Mouse (Mus musculus) frontal cortex, postnatal 10 days (tissue): ENCODE data around the gene Chrna9.
A peak's percentile ranks its signal among the peaks of the same experiment; 100 is the strongest.

ENCODE experiments used
- DNase-seq, 2 experiments: peaks; one replicate each; pipeline ENCODE4 v3.0.0; 2022; ENCODE audit warnings: low spot score in 2 of 2, mixed read lengths in 1 of 2

Gene Chrna9

DNA sequence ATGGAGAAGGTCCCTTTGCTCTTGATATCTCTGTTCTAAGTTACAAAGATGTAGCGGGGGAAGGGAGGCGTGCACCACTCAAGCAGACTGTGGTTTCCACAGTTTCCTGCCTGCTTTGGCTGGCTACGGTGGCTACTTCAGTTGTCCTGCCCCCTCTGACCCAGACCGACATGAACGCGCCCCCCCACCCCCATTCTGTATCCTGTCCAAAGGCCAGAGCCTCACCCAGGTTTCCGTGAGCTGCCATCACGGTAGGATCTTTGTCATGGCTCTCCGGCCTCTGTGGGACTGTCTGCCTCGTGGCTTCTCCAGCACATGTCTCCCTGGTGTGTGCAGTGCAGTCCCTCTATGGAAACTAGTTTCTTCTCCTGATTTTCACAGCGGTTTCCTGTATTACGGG lies 15.4 kb upstream of the Chrna9 start:
- DNase-seq = no peak

DNA sequence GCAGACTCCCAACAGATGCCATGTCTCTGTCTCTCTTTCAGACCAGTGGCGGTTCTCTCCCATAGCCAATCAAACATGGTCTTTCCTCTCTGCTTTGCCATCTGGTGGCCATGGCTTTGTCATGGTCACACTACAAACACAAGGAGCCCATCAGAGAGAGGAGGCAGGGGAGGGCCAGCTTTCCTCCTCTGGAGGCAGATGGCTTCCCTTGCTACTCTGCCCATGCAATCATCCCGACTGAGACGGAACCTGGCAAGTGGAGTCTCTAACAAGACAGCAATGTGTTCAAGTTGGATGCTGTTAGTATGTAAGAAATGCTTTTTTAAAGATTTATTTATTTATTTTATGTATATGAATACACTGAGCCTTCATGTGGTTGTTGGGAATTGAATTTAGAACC lies 14.8 kb upstream of the Chrna9 start:
- no peak for DNase-seq

DNA sequence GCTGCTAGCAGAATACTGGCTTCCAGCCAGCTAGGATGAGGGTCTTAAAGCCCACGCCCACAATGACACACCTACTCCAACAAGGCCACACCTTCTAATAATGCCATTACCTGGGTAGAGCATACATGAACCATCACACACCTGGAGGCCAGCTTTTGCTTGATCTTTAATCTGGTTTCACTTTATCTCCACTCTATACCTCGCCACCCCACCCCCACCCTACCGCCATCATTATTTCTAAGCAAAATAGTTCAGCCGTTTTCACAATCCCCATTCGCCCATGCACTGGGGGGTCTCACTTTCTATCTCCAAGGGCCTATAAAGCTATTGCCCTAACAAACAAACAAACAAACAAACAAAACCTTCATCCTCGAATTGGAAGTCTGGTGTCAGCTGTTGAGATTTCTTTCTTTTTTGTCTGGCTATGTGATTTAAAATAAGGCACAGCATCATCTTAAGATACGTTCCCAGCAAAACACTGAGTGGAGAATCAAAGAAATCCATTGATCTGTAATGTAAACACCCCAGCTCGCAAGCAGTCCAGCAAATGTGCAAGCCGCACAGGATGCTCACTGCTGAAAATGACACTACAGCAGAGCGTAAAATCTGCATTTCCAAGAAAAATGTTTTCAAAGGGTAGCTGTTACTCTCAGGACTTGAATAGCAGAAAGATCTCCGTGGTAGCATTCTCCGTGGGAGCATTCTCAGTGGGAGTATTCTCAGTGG lies 13.9 kb upstream of the Chrna9 start:
- DNase-seq = no peak

DNA sequence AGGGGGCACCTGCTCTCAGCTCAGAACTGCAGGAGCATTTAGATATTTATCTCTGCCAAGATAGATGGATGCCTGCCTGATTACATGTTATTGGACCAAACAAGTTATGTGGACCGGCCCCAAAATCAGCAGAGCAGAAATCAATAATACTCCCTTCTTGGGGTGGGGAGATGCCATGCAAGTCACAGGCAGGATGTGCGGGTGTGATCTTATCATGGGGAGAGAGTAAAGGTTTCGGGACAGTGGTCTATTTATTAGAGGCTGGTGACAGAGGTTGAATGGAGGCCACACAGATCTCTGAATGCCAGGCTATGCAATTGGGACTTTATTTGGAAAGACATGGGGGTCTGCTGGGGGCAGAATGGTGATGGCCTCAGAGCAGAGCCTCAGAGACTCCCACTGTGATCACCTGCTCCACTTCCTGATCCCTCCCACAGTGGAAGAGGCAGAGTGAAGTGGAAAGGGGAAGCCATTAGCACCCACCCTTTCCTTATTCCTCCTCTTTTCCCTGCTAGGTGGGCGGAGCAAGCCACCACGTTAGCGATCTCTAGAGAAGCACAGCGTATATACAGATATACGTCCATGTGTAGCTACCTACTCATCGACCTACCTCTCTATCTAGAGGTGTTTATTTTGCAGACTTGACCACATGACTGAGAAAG lies 13.1 kb upstream of the Chrna9 start:
- DNase-seq = no peak

DNA sequence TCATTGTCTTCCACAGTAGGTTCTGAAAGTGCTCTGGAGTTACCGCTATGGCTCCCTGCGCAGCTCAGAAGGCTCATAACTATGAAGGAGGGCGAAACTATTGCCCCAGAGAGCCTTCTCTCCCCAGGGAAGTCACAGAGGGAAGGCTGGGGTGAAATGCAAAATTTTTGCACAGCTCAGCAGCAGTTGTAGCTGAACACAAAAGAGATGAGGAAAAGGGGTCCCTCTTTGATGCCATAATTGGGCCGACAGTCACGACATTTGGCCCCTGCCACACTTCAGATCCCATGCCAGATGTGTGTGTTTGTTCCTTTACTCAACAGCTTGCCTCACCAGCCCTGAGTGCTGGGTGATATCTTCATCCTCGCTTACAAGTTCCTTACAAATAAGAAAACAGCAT lies 8.1 kb upstream of the Chrna9 start:
- no peak for DNase-seq

DNA sequence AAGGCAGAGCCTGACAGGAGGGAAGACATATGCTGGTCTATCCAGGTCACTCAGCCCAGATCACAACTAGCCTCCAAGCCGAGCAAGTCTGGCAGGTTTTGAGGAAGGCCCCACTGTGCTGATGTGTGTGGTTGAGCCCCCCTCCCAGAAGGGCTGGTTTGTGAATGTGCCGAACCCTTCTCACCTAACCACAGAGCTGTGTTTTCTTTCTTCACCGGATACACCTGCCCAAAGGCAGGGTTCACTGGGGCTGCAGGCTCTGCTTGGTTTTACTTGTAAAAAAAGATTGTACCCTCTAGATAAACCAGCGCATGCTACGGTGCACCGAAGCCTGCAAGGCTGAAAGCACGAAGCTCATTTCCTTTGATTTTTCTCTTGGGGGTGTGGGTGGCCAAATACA lies 5.6 kb upstream of the Chrna9 start:
- DNase-seq = no peak

DNA sequence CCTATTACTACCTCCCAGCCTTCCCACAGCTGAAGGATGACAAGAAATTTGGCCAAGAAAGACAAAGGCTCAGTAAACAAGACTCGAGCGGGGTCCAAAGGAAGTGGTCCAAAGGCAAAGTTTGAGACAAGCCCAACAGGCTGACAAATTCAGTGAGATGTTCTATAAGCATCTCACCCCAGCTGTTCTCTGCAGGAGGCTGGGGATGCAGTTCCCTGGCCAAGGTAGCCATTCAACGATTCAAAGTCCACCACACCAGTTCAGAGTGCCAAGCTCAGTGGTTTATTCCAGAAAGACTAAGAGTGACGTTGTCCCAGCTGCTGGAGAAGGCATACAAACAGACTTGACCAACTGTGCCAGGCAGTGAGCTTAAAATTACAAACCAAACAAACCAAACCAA lies 4.5 kb upstream of the Chrna9 start:
- no peak for DNase-seq

DNA sequence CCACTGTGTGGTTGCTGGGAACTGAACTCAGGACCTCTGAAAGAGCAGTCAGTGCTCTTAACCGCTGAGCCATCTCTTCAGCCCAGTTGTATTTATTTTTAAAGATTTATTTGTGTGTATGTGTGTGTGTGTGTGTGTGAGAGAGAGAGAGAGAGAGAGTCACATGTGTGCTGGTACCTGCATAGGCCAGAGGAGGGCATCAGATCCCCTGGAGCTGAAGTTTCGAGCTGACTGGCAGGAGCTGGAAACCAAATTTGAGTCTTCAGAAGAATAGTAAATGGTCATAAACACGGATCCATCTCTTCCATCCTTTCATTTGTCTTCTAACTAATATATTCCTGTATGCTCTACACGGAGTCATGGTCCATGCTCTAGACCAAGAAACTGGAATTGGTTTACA lies 1.5 kb upstream of the Chrna9 start:
- no peak for DNase-seq

DNA sequence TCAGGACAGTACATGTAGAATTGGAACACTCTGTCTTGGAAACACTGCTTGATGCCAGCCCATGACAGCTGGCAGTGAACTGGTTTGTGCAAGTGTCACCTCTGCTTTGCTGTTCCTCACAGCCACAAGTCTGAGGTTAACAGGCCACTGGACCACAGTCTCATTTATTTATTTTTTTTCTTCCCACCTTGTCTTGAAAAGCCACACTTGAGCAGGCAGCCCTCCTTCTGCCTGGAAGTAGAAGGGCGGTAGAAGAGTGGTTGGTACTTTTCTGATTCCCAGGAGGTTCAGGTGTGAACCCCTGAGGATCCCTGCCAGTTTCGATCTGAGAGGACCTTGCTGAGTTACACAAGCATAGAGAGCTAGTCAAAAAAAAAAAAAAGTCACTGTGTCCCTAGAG lies 957 bp upstream of the Chrna9 start:
- no peak for DNase-seq

DNA sequence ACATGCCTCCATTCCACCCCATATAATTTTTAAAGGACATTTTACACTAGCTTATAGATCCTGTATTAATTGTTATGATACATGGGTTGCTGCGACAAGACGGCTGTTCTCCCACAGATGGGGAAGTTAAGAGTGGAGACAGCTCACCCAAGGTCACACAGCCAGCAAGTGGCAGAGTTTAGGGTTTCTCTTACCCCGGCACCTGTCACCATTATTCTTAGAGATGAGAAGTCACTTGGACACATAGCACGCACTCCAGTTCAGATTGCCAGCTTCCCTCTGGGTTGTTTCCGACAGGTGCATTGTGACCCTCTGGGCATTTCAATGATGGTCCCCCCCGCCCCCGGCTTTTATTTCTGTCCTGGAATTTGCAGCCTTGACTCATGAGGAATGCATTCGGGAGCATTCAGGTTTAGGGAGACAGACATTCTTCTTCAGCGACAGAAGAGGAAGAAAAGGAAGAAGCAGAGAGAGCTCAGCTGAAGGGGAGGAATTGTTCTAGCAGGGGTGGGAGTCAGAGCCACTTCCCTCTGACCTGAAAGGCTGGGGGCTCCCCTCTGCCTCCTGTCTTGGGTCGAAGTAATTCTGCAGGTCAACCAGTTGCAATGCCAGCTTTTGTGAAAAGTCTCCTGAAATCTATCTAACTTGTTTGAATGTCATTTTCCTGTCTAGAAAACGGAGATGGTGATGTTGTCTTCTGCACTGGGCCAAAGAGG lies 2.4 kb downstream of the Chrna9 start:
- DNase-seq = no peak

DNA sequence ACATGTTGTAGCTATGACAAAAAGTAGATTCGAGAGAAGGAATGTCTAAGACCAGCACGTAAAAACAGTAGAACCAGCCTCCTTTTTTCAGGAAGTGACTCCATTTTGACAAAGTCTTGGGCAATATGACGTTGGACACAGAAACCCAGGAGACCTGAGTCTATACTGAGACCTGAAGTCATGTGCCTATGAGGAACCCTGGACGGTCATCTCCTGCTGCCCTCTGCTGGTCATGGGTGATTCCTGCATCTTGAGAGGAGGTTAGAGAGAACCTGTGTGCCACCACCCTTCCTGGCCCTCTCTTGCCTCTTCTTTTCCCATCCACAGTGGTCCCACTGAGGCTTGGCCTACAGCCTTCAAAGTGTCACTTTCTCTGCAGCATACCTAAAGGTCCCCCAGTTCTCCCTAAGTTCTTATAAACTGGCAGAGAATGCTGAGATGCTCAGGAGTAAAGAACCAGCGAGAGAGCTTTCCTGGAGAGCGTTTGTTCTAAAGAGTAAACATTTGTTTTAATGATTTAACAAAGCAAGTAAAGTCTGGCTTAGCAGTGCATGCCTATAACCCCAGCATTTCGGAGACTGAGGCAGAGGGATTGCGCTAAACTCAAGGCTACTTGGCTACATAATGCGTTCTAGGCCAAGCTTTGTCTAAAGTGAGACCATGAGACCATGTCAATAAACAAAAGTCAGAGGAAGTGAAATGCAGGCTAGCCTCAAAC lies 3.4 kb downstream of the Chrna9 start:
- DNase-seq = peak; percentile 46 to 74

DNA sequence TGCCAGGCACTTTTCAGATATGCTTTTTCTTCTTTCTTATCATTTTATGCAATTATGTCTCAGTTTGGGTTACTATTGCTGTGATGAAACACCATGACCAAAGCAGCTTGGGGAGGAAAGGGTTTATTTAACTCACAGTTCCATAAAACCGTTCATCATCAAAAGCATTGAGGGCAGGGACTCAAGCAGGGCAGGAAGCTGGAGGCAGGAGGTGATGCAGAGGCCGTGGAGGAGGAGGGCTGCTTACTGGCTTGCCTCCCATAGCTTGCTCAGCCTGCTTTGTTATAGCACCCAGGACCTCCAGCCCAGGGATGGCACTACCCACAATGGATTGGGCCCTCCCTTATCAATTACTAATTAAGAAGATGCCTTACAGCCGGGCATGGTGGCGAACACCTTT lies 6.4 kb downstream of the Chrna9 start:
- DNase-seq = no peak

DNA sequence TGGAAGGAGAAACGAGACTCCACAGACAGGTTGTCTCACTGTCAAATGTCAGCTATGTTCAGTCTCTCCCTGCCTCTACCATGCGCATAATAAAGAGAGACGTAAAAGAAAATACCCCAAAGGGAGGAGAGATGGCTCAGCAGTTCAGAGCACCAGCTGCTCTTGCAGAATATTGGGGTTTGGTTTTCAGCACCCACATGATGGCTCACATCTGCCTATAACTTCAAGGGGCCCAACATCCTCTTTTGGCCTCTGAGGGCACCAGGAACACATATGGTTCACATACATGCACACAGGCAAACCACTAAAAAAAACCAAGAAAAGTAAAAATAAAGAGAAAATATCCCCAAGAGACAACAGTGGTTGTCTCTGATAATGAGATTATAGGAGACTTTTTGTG lies 15.1 kb downstream of the Chrna9 start:
- no peak for DNase-seq

DNA sequence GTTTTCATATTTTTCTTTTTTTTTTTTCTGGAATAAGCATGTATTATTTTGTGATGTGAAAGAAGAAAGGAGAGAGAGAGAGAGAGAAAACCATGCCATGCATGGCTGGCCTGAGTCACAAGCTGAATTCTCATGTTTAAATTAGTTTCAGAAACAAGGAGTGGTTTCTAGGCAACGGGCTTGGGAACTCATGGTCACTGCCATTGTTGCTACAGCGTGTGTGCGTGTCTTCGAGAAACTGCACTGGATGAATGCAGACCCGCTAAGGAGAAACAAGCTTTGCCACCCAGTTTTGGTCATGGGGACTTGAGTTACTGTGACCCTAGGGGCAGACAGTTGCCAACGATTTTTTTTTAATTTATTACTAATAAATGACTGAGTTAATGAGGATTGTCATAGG lies 15.5 kb downstream of the Chrna9 start:
- peak; percentile 24 to 28 for DNase-seq

DNA sequence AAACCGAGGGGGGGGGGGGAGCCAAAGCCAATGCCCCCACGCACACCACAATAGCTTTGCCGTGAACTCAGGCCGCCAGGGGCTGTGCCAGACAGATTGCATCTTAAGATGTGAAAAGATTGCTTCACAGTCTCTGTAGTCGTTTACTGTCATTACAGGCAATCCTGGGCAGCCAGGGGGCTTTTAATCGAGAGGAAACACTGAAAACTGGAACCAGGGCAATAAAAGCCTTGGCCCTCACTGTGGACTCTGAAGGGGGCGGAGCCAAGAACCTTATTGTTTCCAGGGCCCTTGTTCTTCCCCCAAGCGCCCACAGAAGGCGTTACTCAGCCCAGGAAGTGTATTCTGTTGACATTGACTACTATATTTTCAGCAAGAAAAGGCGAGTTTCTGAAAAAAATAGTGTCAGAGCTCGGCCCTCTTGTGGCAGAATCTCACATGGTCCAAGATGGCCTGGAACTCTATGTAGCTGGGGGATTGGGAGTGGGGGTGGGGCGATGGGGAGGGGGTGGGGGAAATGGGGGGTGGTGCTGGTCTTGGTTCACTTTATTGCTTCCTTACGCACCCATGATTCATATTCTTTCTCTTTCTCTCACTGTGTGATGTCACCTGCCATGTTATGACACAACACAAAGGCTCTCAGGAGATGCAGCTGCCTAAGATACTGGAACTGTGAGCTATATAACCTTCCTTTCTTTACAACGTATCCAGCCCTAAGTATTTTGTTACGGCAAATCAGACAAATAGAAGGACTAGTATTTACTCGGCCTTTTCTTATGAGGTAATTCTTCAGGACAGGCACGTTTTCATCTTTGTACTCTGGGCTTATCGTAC lies 16.2 kb downstream of the Chrna9 start:
- DNase-seq = peak in 1 of 2 experiments; percentile 18

DNA sequence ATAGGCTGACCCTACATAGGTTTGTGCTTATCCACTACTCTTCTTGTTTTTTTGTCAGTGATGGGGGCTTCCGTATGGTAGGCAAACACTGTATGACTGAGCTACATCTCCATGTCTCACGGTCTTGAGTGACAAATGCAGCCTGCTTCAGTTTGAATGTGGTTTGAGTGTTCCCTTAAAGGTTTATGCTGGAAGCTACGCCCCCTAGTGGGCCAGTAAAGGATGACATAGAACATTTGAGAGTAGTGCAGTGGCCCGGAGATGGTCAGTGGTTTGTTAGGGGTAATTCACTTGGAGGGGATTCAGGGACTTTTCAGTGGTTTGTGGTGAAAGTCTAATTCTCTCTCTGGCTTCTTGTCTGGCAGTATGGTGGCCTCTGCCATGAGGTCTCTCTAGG lies 16.8 kb downstream of the Chrna9 start:
- DNase-seq = no peak

DNA sequence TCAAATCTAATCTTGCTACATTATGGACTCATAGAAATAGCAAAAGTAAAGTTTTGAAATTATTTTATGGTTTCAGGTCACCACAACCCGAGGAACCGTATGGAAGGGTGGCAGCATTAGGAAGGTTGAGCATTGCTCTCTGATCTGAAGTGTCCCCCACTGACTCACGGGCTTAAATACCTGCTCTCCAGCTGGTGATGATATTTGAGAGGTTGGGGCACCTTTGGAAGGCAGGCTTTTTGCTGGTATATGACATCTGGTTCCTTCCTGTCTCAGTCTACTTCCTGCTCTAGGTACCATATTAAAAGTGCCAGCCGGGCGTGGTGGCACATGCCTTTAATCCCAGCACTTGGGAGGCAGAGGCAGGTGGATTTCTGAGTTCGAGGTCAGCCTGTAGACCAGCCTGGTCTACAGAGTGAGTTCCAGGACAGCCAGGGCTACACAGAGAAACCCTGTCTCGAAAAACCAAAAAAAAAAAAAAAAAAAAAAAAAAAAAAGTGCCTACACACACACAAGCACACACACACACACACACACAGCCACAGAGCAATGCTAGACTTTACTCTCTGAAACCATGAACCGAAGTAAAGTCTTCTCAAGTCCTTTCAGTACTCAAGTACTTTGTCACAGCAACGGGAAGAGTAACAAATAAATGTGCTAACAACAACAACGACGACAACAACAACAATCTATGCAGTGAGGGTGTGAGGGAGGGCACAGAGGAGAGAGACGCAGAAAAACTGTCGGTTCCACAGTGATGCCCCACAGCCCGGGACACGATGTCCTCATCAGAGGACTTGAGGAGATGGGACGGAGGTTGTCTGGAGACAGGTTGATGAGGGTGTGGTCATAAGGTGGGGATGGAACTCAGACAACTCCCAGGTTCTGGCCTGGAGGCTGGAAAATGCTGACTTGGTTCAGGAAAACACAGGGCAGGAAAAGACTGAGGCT lies 19.7 kb downstream of the Chrna9 start:
- no peak for DNase-seq

DNA sequence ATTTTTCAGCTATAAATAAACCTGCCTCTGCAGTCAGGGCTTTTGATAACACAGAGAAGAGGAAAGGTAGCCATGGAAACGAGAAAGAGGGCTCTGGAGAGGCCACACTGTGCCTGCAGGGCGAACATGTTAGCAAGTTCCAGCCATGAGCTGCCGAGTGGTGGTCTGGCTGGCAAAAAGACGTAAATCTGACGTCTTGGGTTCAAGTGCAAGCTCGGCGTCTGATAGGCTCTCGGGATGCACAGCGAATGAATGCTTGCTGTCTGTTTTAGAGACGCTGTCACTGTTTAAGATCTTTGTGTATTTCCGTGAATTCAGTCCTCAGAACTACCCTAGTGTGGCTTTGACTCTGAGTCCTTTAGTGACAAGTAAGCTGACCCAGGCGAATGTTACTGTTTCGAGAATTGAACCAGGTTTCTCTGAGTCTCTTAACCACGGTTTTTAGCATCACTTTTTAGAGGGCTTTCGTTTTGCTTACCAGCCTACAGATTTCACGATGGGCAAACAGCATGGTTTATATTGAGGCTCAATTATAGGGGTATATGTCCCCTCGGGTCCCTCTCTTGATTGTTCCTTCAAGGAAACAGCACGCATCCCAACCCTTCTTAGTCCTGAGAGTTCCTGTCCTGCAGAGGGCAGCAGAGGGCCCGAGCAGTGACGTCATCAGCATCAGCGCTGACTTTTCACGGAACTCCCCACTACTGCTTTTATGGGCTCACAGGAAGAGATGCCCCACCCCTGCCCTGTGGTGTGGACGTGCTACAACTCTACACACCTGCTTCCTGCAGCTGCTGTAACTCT lies 20.8 kb downstream of the Chrna9 start:
- peak; percentile 68 to 72 for DNase-seq
